Mouse (Mus musculus) adrenal gland, adult (tissue): ENCODE results near the gene Exosc5.
A peak's percentile ranks its signal among the peaks of the same experiment; 100 is the strongest.

Experiments
- DNase-seq, 2 experiments: peaks; one replicate each; pipeline ENCODE4 v3.0.0; 2022 to 2023; ENCODE audit warnings: low spot score in 1 of 2; ENCODE audit not compliant: inconsistent age in 2 of 2

Exosc5 gene

DNA sequence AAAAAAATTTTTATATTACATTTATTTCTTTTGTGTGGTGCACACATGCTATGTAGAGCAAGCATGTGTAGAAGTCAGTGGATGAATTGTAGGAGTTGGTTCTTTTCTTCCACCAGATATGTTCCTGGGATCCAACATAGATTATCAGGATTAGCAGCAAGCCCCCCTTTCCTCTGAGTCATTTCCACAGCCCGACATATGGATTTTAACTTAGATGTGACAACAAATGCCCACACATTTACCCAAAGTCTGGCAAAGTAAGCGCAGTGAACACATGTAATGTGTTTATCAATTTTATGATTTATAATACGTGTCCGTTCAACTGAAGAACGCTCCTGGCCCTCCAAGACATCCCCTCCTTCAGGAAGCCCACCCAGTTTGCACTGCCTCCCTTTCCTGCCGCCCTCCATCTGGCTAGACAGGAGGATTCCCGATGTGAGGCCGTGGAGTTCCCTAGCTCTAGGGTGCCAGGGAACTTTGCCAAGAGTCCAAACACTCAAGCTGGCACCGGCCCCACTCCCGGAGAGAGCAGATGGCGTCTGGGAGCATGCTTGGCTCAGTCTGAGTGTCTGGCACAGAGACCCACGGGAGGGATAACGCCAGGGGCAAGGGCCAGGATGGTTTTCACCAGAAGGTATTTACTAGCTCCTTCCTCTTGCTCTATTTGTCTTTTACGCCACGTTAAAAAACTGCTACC lies 17.3 kb downstream of the Exosc5 start:
- peak; percentile 71 to 87 for DNase-seq

DNA sequence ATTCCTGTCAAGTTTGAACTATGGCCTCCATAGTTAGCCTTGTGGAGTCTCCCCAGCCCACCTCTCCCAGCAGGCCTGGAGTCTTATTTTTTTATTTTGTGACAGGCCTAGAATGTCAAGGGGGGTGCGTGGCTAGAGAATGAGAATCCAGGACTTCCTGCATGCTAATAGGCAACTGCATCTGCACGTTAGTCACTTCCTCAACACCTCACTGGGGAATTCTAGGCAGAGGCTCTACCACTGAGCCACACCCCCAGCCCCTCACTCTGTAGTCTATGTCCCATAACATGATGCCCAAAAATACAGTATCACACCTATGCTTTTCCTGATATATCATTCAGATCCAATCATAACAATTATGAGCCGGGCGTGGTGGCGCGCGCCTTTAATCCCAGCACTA lies 18.0 kb downstream of the Exosc5 start:
- DNase-seq: no peak

DNA sequence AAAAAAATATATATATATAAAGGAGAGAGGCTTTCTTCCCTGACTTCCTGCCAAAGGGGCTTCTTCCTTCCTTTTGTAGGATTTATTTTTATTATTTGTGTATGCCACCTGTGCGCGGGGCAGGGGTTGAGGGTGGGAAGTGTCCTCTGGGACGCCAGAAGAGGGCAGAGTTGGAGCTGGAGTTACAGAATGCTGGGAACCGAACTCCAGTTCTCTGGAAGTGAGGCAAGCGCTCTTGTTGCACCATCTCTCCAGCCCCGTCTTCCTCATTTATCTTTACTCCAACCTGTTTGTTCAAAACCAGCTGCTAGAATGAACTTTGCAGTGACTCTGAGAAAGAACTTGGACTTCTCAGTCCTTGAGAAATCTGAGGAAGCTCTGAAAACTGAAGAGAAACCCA lies 21.0 kb downstream of the Exosc5 start:
- no peak for DNase-seq

DNA sequence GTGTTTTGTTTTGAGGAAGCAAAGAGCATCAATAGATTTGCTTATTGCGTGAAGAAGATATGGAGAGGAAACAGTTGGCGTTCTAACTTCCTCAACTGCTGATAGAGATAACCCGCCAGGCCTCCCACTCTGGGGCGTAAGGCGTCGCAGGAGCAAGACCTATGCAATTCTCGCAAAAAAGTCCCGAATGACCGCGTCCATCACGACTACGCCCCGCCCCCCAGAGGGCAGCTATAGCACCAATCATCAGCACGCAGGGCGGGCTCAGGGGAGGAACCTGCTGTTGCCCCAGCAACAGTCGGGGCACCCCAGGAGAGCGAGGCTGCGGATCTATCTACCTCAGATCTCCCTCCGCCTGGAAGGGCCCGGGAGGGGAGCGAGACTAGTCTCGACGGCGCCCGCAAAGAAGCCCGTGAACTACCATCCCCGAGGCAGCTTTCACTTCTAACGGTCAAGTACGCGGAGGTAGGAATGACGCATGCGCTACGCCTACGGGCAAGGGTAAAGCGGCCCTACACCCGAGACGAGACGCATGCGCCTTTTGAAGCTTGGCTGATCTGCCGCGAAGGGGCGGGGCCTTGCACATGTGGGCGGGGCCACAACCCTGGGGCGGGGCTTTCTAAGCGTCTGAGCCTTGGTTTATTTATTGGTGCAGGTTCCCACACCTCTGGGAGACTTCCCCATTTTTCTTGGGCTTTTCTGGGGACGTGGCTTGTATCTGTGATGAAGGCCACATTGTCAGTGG lies 21.7 kb downstream of the Exosc5 start, which contains the start of gene B9d2:
Gene B9d2, plus strand, starts transcription at position 267 of the 745 bp plus-strand sequence.
- DNase-seq: peak; percentile 97 to 100

DNA sequence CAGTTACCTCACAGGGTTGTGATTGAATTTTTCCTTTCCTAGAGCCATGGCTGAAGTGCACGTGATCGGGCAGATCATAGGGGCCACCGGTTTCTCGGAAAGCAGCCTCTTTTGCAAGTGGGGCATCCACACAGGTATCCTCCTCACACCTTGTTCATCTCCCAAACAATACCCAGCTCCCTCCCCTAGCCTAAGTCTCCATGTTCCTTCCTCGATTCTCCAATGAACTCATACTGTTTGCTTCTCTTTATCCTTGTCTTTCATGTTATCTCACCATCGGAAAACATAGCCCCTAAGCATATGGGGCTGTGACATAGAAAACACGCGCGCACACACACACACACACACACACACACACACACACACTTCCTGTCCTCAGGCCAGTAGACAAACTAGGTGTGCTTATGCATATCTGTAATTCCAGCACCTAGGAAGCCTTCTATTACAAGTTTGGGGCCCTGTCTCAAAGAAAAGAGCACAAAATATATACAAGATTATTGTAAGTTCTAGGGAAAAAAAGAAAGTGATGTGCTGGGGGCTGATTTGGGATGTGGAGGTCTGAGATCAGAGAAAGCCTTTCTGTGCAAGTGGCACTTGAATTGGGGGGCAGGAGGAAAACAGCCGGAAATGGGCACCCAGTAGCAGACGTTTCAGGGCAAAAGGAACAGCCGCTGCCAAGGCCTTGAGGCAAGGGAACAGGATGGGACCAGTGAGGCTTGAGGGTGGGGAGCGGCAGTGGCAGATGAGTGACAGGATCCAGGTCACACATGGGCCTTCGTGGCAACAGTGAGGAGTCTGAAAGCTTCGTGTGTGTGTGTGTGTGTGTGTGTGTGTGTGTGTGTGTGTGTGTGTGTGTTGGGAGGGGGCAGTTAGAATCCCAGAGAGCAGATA lies 22.6 kb downstream of the Exosc5 start:
- peak in 1 of 2 experiments; percentile 53 for DNase-seq

DNA sequence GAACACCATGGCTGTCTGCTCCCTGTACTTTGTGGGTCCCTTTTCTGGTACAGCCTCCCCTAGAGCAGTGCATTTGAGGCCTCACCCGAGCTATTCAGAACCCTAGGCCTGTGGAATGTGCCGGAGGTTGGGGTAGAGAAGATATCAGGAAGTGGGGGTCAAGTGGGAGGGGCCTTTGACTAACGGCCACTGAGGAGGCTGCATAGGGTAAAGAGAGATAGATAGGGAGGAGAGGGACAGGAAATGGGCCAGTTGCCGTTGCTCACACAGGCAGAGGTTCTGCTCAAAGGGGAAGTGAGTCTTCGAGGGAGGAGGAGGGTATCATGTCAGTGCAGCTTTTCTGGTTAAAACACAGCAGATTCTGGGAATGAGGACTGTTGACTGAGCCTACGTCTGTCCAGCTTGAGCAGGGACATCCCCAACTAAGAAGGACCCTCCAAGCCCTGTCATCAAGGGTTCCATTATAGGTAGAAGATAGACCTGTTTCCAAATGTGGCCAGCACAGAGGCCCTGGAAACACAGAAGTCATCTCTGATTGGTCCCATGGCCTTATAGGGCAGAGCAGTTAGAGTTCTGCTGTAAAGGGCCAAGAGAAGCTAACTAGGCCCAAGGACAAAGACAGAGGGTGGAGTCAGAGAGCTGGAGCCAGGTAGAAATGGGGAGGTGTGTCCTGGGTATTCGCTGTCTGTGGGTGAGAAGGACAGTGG lies 24.7 kb downstream of the Exosc5 start:
- DNase-seq: no peak

DNA sequence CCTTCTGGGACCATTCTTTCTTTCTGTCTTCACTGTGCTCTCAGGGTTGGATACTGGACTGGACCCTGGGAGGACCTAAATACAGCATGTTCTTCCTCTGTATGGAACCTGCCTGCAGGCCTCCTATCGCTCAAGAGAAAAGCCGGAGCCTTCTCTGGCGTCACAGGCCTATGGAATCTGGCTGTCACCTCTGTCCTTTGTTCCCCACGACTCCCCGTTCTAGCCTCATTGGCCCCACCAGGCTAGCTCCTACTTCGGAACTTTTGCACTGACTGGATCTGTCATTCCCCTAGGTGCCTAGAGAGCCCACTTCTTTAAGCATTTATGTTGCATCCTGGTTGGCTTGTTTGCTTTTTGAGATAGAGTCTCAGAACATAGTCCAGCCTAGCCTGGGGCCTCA lies 25.7 kb downstream of the Exosc5 start:
- DNase-seq: no peak

DNA sequence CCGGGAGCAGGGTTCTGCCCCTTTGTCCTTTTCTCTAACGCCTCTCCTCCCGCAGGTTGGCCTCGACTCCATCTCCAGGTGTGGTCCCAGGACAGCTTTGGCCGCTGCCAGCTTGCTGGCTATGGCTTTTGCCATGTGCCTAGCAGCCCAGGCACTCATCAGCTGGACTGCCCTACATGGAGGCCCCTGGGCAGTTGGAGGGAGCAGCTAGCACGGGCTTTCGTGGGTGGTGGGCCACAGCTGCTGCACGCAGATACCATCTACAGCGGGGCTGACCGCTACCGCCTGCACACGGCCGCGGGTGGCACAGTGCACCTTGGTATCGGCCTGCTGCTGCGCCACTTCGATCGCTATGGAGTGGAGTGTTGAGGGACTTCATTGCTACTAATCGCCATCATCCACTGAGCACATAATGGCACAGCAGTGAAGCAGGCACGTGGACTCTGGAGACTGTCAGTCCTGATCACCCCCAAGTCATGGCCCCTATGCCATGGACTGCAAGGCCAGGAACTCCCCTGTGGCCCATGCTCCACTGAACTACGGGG lies 27.0 kb downstream of the Exosc5 start:
- peak in 1 of 2 experiments; percentile 38 for DNase-seq

DNA sequence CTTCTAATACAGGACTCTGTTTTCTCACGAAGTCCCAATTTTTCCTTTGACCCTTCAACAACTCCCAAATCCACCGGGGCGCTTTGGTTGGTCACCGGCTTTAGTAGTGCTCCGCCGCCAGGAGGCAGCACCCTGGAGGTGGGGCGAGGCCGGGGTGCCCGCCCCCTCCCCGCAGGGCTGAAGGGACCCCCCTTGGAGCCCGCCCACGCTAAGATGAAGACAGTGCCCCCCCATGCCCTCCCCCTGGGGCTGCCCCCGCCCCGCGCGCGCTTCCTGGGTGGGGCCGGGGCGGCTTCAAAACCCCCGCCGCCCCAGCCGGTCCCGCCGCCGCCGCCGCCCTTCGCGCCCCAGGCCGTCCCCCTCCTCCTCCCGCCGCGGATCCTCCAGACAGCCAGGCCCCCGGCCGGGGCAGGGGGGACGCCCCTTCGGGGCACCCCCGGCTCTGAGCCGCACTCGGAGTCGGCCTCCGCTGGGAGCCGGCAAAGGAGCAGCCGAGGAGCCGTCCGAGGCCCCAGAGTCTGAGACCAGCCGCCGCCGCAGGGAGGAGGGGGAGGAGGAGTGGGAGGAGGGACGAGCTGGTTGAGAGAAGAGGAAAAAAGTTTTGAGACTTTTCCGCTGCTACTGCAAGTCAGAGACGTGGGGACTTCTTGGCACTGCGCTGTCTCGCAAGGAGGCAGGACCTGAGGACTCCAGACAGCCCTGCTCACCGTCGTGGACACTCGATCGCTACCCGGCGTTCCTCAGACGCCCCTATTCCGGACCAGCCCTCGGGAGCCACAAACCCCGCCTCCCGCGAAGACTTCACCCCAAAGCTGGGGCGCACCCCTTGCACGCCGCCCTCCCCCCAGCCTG lies 27.9 kb downstream of the Exosc5 start, which contains the start of gene Tgfb1:
Gene Tgfb1, plus strand, starts transcription at position 323 of the 852 bp plus-strand sequence.
- DNase-seq: peak; percentile 82 to 94

DNA sequence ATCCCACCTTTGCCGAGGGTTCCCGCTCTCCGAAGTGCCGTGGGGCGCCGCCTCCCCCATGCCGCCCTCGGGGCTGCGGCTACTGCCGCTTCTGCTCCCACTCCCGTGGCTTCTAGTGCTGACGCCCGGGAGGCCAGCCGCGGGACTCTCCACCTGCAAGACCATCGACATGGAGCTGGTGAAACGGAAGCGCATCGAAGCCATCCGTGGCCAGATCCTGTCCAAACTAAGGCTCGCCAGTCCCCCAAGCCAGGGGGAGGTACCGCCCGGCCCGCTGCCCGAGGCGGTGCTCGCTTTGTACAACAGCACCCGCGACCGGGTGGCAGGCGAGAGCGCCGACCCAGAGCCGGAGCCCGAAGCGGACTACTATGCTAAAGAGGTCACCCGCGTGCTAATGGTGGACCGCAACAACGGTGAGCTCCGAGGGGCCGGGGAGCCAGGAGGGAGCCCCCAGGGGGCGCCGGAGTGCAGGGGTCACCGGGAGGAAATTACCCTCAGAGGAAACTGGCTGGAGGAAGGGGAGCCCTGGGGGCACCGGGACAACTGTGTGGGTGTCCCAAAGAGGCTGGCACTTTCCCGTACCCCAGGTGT lies 28.9 kb downstream of the Exosc5 start:
- DNase-seq: peak; percentile 65 to 83

DNA sequence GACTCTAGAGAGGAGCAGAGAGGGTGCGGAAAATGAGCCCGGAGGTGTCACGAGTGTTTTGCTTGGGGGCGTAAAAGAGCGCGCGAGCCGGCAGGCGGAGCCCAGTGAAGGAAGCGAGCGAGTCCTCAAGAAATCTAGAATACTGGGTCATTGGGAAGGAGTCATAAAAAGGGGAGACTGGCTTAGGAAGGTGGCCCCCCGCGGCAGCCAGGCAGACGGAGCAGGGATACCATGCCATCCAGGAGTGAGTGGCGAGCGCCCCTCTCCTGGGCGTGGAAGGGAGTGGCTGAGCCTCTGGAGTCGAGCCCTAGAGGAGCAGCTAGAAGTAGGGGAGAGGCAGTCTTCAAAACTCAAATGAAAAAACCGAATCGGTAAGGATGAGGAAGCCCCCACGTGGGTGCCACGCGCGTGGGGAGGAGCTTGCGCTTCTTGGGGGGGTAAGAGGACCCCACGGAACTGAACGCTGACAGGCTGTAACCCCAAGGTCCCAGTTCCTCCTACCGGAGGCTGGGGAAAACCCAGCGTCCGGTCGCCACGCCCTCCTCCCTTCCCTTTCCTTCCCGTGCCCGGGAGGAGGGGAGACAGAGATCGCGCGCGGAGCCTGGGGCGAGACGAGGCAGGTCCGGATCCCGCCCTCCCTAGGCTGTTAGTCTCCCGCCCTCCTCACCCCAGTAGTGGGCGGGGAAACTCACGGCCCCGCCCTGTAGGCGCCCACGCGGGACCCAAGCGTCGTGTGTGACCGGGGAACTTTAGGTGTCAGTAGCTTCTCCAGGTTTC lies 30.0 kb downstream of the Exosc5 start:
- peak; percentile 85 to 91 for DNase-seq

DNA sequence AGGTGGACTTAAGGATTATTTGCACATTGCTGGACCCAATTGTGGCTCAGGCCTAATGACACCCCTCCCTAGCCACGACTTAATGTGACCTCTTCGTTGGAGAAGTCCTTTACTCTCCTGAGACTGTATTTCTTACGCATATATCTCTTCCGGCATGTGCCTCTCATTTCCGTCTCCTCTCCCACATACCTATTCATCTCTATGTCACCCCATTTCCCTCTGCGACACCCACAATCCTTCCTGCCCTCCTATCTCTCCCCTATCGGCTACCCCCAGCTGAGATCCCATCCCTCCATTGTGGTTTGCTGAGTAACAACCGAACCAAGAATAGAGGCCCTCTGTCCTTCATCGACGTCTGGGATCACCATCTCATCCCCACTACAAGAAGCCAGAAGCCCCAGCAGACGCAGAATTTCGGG lies 30.6 kb downstream of the Exosc5 start:
- DNase-seq: no peak

DNA sequence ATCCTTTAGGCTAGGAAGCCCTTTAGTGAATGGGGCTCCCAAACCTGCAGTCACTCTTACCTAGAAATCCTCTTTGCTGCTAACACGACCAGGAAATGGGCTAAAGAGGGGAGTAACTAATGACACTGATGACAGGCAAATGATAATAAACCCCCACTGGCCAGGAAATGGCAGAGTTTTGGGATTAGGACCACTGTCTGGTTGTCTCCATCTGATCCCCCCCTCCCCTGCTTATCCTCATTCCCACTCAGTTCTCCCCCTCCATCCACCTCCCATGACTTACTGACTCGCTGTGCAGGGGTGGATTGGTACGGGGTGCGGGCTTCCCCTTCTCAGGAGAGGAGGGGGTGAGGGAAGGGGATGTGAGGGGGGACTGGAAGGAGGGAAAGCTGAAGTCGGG lies 31.1 kb downstream of the Exosc5 start:
- DNase-seq: no peak

DNA sequence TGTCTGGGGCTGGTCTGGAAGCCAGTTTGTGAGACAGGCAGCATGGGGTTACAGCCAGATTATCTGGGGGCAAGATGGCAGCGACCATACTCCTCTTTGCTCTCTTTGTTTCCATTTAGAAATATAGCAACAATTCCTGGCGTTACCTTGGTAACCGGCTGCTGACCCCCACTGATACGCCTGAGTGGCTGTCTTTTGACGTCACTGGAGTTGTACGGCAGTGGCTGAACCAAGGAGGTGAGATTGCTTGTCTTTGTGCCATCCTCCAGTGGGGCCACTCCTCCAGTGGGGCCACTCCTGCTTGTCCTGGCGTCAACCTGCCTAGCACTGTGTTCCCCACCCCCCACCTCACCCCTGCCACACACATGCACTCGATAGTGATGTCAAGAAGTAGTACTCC lies 35.1 kb downstream of the Exosc5 start:
- no peak for DNase-seq

DNA sequence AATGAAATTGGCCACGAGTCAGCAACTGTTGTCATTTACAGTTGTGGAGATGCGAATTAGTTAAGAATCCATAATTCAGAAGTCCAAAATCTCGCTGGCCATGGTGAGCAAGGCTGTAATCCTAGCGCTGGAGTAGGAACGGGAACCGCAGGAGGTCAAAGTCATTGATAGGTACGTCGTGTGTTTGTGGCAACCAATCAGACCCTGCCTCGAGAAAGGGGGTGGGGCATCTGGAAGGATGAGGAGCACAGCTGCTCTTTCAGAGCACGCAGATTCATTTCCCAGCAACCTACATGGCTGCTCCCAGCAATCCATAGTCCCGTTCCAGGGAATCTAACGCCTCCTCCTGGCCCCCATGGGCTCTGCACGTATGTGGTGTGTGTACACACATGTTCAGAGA lies 40.9 kb downstream of the Exosc5 start:
- DNase-seq: no peak

DNA sequence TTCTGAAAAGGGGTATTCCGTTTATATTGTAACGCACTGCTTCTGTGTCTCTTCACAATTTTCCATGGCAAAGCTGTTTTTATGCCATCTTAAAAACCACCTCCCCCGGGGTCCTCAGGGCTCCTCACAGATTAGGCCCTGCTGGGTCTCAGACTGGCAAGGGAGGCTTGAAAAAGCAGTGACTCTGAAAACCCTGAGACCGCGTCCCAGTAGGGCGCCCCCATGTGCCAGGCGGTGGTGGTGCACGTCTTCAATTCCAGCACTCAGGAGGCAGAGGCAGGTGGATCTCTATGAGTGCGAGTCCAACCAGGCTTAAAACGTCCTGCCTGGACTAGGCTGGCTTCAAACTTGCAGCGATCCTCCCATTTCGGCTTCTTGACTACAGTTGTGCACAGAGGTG lies 41.8 kb downstream of the Exosc5 start:
- no peak for DNase-seq

DNA sequence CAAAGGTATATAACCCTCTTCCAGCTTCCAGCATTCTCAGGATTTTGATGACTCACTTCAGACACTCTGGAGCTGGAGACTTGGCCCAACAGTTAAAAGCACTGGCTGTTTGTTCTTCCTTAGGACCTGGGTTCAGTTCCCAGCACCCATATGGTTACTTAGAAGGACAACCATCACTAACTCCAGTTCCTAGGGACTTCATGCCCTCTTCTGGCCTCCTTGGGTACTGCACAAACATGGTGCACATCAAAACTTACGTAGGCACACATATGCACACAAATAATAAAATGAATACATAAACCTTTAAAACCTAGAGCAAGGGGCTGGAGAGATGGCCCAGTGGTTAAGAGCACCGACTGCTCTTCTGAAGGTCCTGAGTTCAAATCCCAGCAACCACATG lies 43.4 kb downstream of the Exosc5 start:
- DNase-seq: no peak

DNA sequence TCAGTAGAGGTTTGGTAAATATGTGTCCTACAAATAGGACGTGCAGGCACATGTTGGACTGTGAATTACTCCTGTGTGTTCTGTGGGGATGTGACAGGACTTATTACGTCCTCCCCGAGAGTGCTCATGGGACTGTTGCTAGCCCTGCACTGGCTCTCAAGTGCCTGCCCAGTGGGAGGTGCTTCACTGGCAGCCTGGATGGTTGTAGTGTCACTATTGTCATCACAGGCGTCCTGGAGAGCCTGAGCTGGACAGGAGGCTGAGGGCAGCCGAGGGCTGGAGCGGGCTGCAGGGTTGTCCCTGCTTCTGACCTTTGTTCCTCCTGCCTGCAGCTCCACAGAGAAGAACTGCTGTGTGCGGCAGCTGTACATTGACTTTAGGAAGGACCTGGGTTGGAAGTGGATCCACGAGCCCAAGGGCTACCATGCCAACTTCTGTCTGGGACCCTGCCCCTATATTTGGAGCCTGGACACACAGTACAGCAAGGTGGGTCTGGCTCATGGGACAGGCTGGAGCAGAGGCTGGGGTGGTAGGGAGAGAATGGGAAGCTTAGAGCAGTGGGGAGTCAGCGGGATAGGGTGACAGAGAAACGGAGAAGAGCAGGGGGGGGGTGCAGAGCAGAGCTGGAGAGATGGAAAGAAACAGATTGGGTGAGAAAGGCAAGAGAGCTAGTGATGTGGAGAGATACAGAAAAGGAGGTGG lies 45.0 kb downstream of the Exosc5 start:
- no peak for DNase-seq
